Mouse (Mus musculus) T-cell, adult 66 days (primary cell): ENCODE data around the gene Lrrc4c. TPM values are rescaled to one million over a fixed set of nuclear protein-coding genes. Genes with fewer than 3 reads are reported as not detected.

ENCODE experiments used
- total RNA-seq, 2 experiments: library from RNA; stranded (reverse); gene quantifications; 3 replicates in 1 of 2; 4 replicates in 1 of 2; pipeline ENCODE4 v1.2.4; 2023

The Lrrc4c gene
- not detected for total RNA-seq

DNA sequence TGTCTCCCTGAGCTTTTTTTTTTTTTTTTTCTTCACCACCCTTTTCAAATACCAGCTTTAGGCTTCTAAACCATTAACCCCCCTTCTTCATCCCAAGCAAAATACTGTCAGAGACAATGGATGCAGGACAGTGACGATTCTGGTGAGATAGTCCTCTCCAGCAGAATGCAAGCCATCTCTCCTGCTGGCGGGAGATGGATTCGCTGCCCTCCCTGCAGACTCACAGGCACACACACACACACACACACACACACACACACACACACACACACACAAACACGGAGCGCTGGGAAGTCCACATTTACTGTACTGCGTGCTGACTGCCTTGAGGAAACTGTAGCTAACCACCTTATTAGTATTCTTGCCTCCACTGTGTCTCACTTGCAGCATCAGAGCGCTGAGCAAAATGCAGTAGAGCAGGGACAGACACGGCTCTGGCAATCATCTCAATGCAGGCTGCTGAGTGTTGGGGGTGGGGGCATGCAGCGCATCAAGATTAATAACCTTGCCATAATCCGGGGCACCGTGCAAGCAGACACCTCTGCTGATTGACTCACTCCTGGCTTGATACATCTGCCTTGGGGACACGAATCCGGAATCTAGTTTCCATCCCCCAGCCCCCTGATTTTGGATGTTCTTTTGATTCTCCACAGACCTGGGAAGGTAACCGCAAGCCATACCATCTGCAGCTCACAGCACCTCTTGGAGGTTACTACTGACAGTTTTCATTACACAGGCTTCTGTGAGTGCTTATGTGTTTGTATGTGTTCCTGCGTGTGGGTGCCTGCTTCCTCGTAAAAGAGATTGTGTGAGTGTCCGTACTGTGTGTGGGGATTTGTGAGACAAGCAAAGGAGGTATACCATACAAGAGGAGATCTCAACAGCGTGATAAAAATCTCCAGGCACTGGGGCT, at the start of gene Lrrc4c:
Gene Lrrc4c, plus strand, starts transcription at position 783 of the 913 bp plus-strand sequence.

